Comparison of ENCODE assay signal across 16 mouse cellular contexts in genomic region chr9:95552175-95552705, GRCm38 (mm10). TPM values are rescaled to one million over a fixed set of nuclear protein-coding genes. Genes with fewer than 3 reads are reported as not detected.
A peak's percentile ranks its signal among the peaks of the same experiment; 100 is the strongest.
DNase-seq lines count a peak whose midpoint lies in the region; ATAC-seq and TF ChIP-seq lines count a peak whose summit lies in the region.
"Had no signal": no experiment of that assay in that cellular context is flagged by ENCODE, and none has a peak within 500 bp of the region (broad histone marks: within the 10 kb centered on the region; RNA-seq: fewer than 3 reads in every experiment).

No protein-coding gene starts in this region.

- no peak overlapping the region for H3K4me3 ChIP-seq in left cerebral cortex, adult 2 months
- H3K4me3 ChIP-seq in kidney, embryonic 16.5 days (ENCODE audit: low read length), result no peak overlapping the region
- no peak overlapping the region for H3K4me3 ChIP-seq in liver, embryonic 16.5 days (ENCODE audit: low read depth, low read length)
- H3K4me3 ChIP-seq in hindbrain, embryonic 10.5 days, result no peak overlapping the region
- H3K4me3 ChIP-seq: embryonic facial prominence, embryonic 10.5 days; limb, embryonic 15.5 days; megakaryocyte, embryonic 14.5 days; myocyte had no signal

- 0 out of 2 replicates have a peak, but pooled peaks cover 2% of the 10 kb centered on the region for H3K4me1 ChIP-seq in kidney, embryonic 16.5 days (ENCODE audit: insufficient read depth, low read length)
- peaks cover 68% of the 10 kb centered on the region for H3K4me1 ChIP-seq in liver, embryonic 16.5 days (ENCODE audit: control insufficient read depth, low read depth, low read length)
- peaks cover 9% of the 10 kb centered on the region; the same call in 1 of the 2 replicates for H3K4me1 ChIP-seq in hindbrain, embryonic 10.5 days (replicated peaks)
- H3K4me1 ChIP-seq: limb, embryonic 15.5 days had no signal

- intact Hi-C loops in left cerebral cortex, adult 2 months (cut with DNase I), result no loop called here
- intact Hi-C loops in left cerebral cortex, postnatal 10 days (cut with DNase I), result no loop called here
- intact Hi-C loops in heart, postnatal 25 days (cut with DNase I), result no loop called here

- 67% methylated on average over 10 of the region's 10 CpGs for WGBS in kidney, embryonic 16.5 days
- 63% methylated on average over 10 of the region's 10 CpGs for WGBS in liver, embryonic 16.5 days (ENCODE audit: insufficient replicate concordance)
- WGBS in hindbrain, embryonic 10.5 days, result 83% methylated on average over 10 of the region's 10 CpGs

- no peaks in the 10 kb centered on the region for H3K9me3 ChIP-seq in kidney, embryonic 16.5 days (ENCODE audit: low read length)
- no peaks in the 10 kb centered on the region for H3K9me3 ChIP-seq in liver, embryonic 16.5 days (replicated peaks; ENCODE audit: control insufficient read depth, low read length)
- H3K9me3 ChIP-seq in hindbrain, embryonic 10.5 days, result no peaks in the 10 kb centered on the region
- H3K9me3 ChIP-seq: embryonic facial prominence, embryonic 10.5 days; limb, embryonic 15.5 days; megakaryocyte, embryonic 14.5 days had no signal

- peak; percentile 74 for ATAC-seq in kidney, embryonic 16.5 days (ENCODE audit: low FRiP score, low TSS enrichment)
- peak; percentile 19 for ATAC-seq in liver, embryonic 16.5 days (ENCODE audit: low read depth)
- ATAC-seq: CD4-positive, CD25-positive, alpha-beta regulatory T cell, adult 4 months had no signal

- H3K27me3 ChIP-seq in kidney, embryonic 16.5 days (ENCODE audit: insufficient read depth, low read length), result peaks cover 30% of the 10 kb centered on the region
- no peaks in the 10 kb centered on the region for H3K27me3 ChIP-seq in liver, embryonic 16.5 days (ENCODE audit: control insufficient read depth, insufficient read depth, low read depth, low read length)
- H3K27me3 ChIP-seq in hindbrain, embryonic 10.5 days (ENCODE audit: insufficient read depth, poor library complexity, severe bottlenecking), result peaks cover 26% of the 10 kb centered on the region

- TF ChIP-seq CTCF in left cerebral cortex, adult 2 months (IDR thresholded peaks at IDR 0.05), result no peak

- H3K9ac ChIP-seq in kidney, embryonic 16.5 days (replicated peaks; ENCODE audit: low read length), result no peak overlapping the region
- no peak overlapping the region for H3K9ac ChIP-seq in liver, embryonic 16.5 days (ENCODE audit: low read depth, low read length)
- H3K9ac ChIP-seq: limb, embryonic 15.5 days had no signal

- H3K4me2 ChIP-seq in kidney, embryonic 16.5 days (replicated peaks; ENCODE audit: low read depth, low read length), result no peak overlapping the region
- H3K4me2 ChIP-seq in liver, embryonic 16.5 days (ENCODE audit: low read depth, low read length), result no peak overlapping the region
- H3K4me2 ChIP-seq: limb, embryonic 15.5 days had no signal

- no peak overlapping the region for H3K27ac ChIP-seq in left cerebral cortex, adult 2 months
- H3K27ac ChIP-seq in kidney, embryonic 16.5 days (ENCODE audit: low read length), result no peak overlapping the region
- peak overlapping the region; percentile 60 for H3K27ac ChIP-seq in liver, embryonic 16.5 days (ENCODE audit: low read length)
- no peak overlapping the region for H3K27ac ChIP-seq in hindbrain, embryonic 10.5 days
- H3K27ac ChIP-seq: embryonic facial prominence, embryonic 10.5 days; limb, embryonic 15.5 days had no signal

- peak; percentile 24 to 39 for DNase-seq in left cerebral cortex, adult 2 months (ENCODE audit: extremely low spot score in 1 of 2, low spot score in 2 of 2)
- DNase-seq in left cerebral cortex, postnatal 10 days (ENCODE audit: extremely low spot score in 1 of 2, low spot score in 2 of 2), result no peak
- DNase-seq in cerebellum, adult 8-10 months, result peak; percentile 57
- no peak for DNase-seq in testis, postnatal 14 days (ENCODE audit: low spot score)
- no peak for DNase-seq in hindbrain, embryonic 10.5 days (ENCODE audit: low spot score)
- DNase-seq in heart, postnatal 25 days (ENCODE audit: low spot score), result no peak
- DNase-seq: adrenal gland, postnatal 36 days; gastrocnemius, postnatal 25 days; heart, postnatal 10 days had no signal

- no peaks in the 10 kb centered on the region for H3K36me3 ChIP-seq in kidney, embryonic 16.5 days (ENCODE audit: insufficient read depth, low read length)
- no peaks in the 10 kb centered on the region for H3K36me3 ChIP-seq in liver, embryonic 16.5 days (ENCODE audit: control insufficient read depth, insufficient read depth)
- no peaks in the 10 kb centered on the region for H3K36me3 ChIP-seq in hindbrain, embryonic 10.5 days
- H3K36me3 ChIP-seq: embryonic facial prominence, embryonic 10.5 days; limb, embryonic 15.5 days had no signal

RNA-seq across cellular contexts. Expression of gene Paqr9, which starts 7.2 kb away (rescaled TPM):
- total RNA-seq in left cerebral cortex, adult 2 months (2021), result 10 to 100 TPM; 35.8 to 36.2 TPM
- 10 to 100 TPM; 38.1 to 38.8 TPM for total RNA-seq in left cerebral cortex, postnatal 10 days (2021)
- polyA plus RNA-seq in kidney, embryonic 16.5 days (2015; fragmentation: Nextera tagmentation; extraction: Ambion mirVana), result 0.81 and 1.00 TPM in 2 replicates
- 5.8 and 6.7 TPM in 2 replicates for polyA plus RNA-seq in liver, embryonic 16.5 days (2015; fragmentation: Nextera tagmentation; extraction: Ambion mirVana)
- polyA plus RNA-seq in hindbrain, embryonic 10.5 days (2016; fragmentation: Nextera tagmentation; extraction: Ambion mirVana), result 0.14 and 0.18 TPM in 2 replicates
- total RNA-seq in heart, postnatal 25 days (2021), result 10 to 100 TPM; 41.1 to 43.4 TPM

RNA-seq across cellular contexts. Expression of gene U2surp, which starts 40.4 kb away (rescaled TPM):
- total RNA-seq in left cerebral cortex, adult 2 months (2021), result 10 to 100 TPM; 67.6 to 69.0 TPM
- 10 to 100 TPM; 66.3 to 67.9 TPM for total RNA-seq in left cerebral cortex, postnatal 10 days (2021)
- polyA plus RNA-seq in kidney, embryonic 16.5 days (2015; fragmentation: Nextera tagmentation; extraction: Ambion mirVana), result 100 and 134 TPM in 2 replicates
- 48.7 and 50.4 TPM in 2 replicates for polyA plus RNA-seq in liver, embryonic 16.5 days (2015; fragmentation: Nextera tagmentation; extraction: Ambion mirVana)
- polyA plus RNA-seq in hindbrain, embryonic 10.5 days (2016; fragmentation: Nextera tagmentation; extraction: Ambion mirVana), result 101 and 129 TPM in 2 replicates
- total RNA-seq in heart, postnatal 25 days (2021), result 10 to 100 TPM; 27.8 to 32.2 TPM

Comparison
In these comparisons a context has a peak if more than half of its experiments do, and no peak if none do; other contexts are left out.
1. DNase-seq: peak in left cerebral cortex, adult 2 months (2 of 2) and cerebellum, adult 8-10 months (single experiment); none in left cerebral cortex, postnatal 10 days (0 of 2), testis, postnatal 14 days (single experiment), hindbrain, embryonic 10.5 days (single experiment) and heart, postnatal 25 days (single experiment).